Mouse (Mus musculus) fibroblast of lung, adult 2 months (primary cell): ENCODE measurements around the gene Cc2d2b.

Source experiments
- DNase-seq: peaks from one replicate; pipeline ENCODE4 v3.0.0-alpha.2; 2011; ENCODE audit warnings: low read depth

The Cc2d2b gene

GRCm38 (mm10) chr19:40834436-40834835 lies 85.9 kb downstream of the Cc2d2b start:
- DNase-seq = no peak

DNA sequence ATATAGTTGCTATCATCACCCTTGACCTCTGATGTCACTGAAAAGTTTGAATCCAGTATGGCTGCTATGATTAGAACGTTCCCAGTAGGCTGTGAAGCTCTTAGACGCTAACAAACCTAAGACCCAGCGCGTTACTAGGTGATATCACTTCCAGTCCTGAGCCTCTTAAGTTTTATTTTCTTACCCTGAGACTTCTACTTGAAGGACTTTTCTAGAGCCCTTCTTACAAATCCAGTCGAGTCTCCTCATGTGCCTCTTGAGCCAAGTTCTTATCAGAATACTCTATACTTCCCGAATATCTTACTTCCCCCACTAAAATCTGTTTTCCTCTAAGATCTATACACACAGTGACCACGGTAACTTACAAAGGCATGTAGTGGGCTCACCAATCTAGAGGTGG lies 89.7 kb downstream of the Cc2d2b start:
- DNase-seq = no peak

DNA sequence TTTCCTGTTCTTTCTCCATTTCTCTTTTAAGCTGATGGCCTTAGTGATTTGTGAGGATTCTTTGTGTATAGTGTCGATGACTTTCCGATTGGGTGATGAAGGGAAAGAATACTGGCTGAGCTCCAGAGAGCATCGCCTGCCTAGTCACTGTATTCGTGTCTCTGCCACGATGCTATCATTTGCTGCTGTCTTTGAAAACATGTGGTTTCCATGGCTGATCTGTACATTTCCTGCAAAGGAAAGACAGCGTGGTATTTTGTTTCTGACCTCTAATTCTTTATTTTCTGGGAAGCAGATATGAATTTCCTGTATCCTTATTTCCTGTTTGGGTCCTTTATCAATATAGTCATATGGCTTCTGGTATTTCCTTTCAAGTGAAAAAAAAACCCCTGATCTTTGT lies 91.8 kb downstream of the Cc2d2b start:
- DNase-seq = no peak

DNA sequence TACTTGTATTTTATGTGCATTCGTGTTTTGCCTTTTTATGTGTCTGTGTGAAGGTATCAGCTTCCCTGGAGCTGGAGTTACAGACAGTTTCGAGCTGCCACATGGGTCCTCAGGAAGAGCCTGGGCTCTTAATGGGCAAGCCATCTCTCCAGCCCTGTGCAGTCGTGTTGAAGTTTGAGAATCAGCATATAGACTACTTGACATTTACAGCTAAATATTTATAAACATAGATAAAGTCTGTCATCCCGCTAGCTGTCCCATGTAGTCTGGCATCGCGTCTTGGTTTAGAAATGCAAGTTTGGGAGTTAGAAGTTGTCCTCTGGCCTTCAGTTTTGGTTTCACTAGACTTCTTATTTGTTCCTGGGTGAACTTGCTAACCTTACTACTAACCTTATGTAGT lies 92.5 kb downstream of the Cc2d2b start:
- no peak for DNase-seq

DNA sequence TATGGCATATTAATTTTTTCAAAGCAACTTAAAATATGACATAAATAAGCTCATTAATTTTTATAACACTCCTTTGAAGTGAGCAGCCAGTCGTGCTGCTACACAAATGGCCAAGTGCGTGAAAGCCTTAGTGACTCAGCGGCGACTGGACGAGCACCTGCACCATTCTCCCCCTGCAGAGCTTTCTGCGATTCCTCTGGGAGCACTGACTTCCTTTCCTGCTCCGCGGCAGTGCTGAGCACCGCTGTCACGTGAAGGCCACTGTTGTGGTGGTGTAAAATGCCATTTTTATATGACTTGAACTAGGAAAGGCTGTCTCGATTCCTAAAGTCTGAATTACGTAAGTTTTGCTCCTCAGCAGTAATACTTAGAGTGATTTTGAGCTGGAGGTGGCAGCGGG lies 93.0 kb downstream of the Cc2d2b start:
- DNase-seq = no peak

GRCm38 (mm10) chr19:40844731-40845130 lies 96.2 kb downstream of the Cc2d2b start:
- DNase-seq = no peak

GRCm38 (mm10) chr19:40849391-40849790 lies 100.8 kb downstream of the Cc2d2b start:
- DNase-seq = no peak

DNA sequence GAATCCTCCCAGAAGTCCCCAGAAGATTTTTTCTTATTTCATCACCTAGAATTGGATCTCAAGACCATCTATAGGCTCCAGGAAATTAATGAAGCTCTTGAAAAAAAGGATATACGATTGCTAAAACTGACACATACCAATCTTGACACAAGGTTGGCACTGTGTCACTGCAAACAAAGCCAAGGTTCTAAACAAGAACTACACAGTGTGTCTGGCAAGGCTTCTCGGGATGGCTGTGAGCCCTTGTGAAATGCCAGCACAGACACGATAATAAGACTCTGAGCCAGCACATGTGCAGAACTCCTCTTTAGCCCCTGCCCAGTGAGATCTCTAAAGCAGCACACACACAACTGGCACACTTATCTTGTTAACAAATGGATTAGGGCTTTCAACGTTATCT lies 111.0 kb downstream of the Cc2d2b start:
- no peak for DNase-seq

- no peak for DNase-seq
Observed at GRCm38 (mm10) chr19:40868284-40868683, 119.7 kb downstream of the Cc2d2b start.

- DNase-seq = no peak
Observed at GRCm38 (mm10) chr19:40869425-40870105, 121.0 kb downstream of the Cc2d2b start.

DNA sequence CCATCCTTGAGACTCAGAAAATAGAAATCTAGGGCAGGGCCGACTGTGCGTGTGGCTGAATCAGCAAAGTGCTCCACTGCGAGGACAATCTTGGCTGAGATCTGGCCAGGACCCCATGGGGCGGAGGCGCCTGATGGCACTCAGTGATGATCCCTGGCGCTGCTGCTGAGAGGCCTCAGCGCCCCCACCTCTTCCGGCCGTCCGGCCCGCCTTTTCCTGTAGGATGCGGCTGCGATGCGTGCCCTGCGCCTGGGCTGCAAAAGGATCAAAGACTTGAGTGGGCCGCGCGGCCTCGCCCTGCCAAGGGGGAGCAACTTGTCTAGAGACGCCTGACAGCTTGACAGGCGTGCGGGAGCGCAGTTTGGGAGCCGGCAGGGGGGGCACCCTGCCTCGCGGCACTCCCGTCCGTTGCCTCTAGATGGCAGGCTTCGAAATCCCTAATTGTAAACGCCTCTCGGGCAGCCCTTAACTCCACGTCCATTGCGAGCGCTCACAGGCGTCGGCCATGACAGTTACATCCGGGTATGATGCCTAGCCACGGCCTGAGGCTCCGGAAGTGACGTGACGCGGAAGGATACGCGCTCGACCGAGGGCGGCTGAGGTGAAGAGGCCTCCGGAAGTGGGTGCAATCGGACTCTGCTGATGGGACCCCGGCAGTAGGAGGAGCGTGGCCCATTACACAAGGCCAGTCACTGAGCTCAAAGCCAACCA lies 124.6 kb downstream of the Cc2d2b start:
- DNase-seq = peak; percentile 54
